21 mouse cellular contexts compared by ENCODE assay signal in the genomic region with DNA sequence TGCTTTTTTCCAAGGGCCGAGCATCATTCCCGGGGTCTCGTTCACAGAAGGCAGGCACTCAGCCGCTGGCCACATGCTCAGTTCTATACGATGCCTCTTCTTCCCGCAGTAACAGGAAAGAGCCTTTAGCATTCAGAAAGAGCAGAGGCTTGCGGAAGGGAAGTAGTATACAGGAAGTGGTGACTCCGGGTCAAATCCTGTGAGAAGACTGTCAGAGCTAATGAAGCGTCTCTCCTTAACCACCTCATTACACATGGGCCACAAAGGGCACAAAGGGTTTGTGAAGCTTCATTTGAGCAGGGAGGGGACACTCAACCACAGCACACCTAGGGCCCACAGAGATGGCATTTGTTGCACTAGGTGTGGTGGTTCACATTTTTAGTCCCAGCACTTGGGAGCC. TPM values are rescaled to one million over a fixed set of nuclear protein-coding genes. Genes with fewer than 3 reads are reported as not detected.
A peak's percentile ranks its signal among the peaks of the same experiment; 100 is the strongest.
DNase-seq lines count a peak whose midpoint lies in the region; ATAC-seq and TF ChIP-seq lines count a peak whose summit lies in the region.
"Had no signal": no experiment of that assay in that cellular context is flagged by ENCODE, and none has a peak within 500 bp of the region (broad histone marks: within the 10 kb centered on the region; RNA-seq: fewer than 3 reads in every experiment).

No protein-coding gene starts in this region.

- no peak for TF ChIP-seq CTCF in liver, adult 2 months (IDR thresholded peaks at IDR 0.05; ENCODE audit: low read depth, low read length)

- no peaks in the 10 kb centered on the region for H3K27me3 ChIP-seq in liver, adult 2 months (ENCODE audit: control insufficient read depth, insufficient read depth, low read length)
- H3K27me3 ChIP-seq in liver, embryonic 11.5 days (replicated peaks; ENCODE audit: control insufficient read depth, insufficient read depth, low read length), result no peaks in the 10 kb centered on the region
- H3K27me3 ChIP-seq in hindbrain, embryonic 16.5 days (replicated peaks; ENCODE audit: control insufficient read depth, insufficient read depth, low read length), result no peaks in the 10 kb centered on the region
- H3K27me3 ChIP-seq in midbrain, embryonic 16.5 days (ENCODE audit: control insufficient read depth, insufficient read depth, low read depth, low read length), result no peaks in the 10 kb centered on the region
- H3K27me3 ChIP-seq: forebrain, embryonic 15.5 days had no signal

- TF ChIP-seq POLR2A in liver, adult 2 months (IDR thresholded peaks at IDR 0.05; ENCODE audit: extremely low read depth, insufficient read depth, low read length), result no peak

- H3K4me1 ChIP-seq in liver, adult 2 months (ENCODE audit: control insufficient read depth, insufficient read depth, low read length), result no peaks in the 10 kb centered on the region
- H3K4me1 ChIP-seq in liver, embryonic 11.5 days (replicated peaks; ENCODE audit: control insufficient read depth, insufficient read depth, low read length), result peaks cover 4% of the 10 kb centered on the region
- H3K4me1 ChIP-seq in hindbrain, embryonic 16.5 days (ENCODE audit: control insufficient read depth, insufficient read depth, low read depth, low read length), result no peaks in the 10 kb centered on the region
- no peaks in the 10 kb centered on the region for H3K4me1 ChIP-seq in midbrain, embryonic 16.5 days (ENCODE audit: control insufficient read depth, insufficient read depth, low read length)
- H3K4me1 ChIP-seq: embryonic facial prominence, embryonic 10.5 days; forebrain, embryonic 15.5 days had no signal

- H3K4me3 ChIP-seq in liver, adult 2 months (ENCODE audit: insufficient read depth, low read depth, low read length), result no peak overlapping the region
- no peak overlapping the region for H3K4me3 ChIP-seq in liver, embryonic 11.5 days (ENCODE audit: low read depth, low read length)
- no peak overlapping the region for H3K4me3 ChIP-seq in hindbrain, embryonic 16.5 days (ENCODE audit: low read length)
- H3K4me3 ChIP-seq in midbrain, embryonic 16.5 days (ENCODE audit: low read depth, low read length), result no peak overlapping the region
- H3K4me3 ChIP-seq: embryonic facial prominence, embryonic 10.5 days; erythroblast, embryonic 14.5 days; forebrain, embryonic 15.5 days; limb, embryonic 10.5 days had no signal

- no peak for ATAC-seq in liver, embryonic 11.5 days (replicated peaks; ENCODE audit: low FRiP score)
- peak; percentile 75 for ATAC-seq in activated CD4-positive, CD25-positive, alpha-beta regulatory T cell, adult 4 months
- ATAC-seq in hindbrain, embryonic 16.5 days, result no peak
- no peak for ATAC-seq in midbrain, embryonic 16.5 days
- ATAC-seq: forebrain, embryonic 15.5 days had no signal

- no peak overlapping the region for H3K4me2 ChIP-seq in liver, embryonic 11.5 days
- H3K4me2 ChIP-seq in hindbrain, embryonic 16.5 days (ENCODE audit: low read length), result no peak overlapping the region
- no peak overlapping the region for H3K4me2 ChIP-seq in midbrain, embryonic 16.5 days (ENCODE audit: low read length)
- H3K4me2 ChIP-seq: forebrain, embryonic 15.5 days; hindbrain, embryonic 14.5 days had no signal

- no peak overlapping the region for H3K27ac ChIP-seq in liver, adult 2 months (replicated peaks; ENCODE audit: insufficient read depth, low read depth, low read length)
- no peak overlapping the region for H3K27ac ChIP-seq in liver, embryonic 11.5 days (ENCODE audit: low read depth, low read length)
- no peak overlapping the region for H3K27ac ChIP-seq in hindbrain, embryonic 16.5 days (ENCODE audit: low read depth, low read length)
- no peak overlapping the region for H3K27ac ChIP-seq in midbrain, embryonic 16.5 days (ENCODE audit: low read length)
- H3K27ac ChIP-seq: embryonic facial prominence, embryonic 10.5 days; forebrain, embryonic 15.5 days; hindbrain, embryonic 14.5 days; limb, embryonic 10.5 days; liver, embryonic 14.5 days; macrophage had no signal

- DNase-seq in liver, adult 2 months (ENCODE audit: extremely low read depth, low read depth, low spot score), result peak; percentile 24
- no peak for DNase-seq in liver, embryonic 11.5 days (ENCODE audit: low spot score)
- peak; percentile 72 for DNase-seq in 416B (ENCODE audit: low read depth)
- peak; percentile 71 for DNase-seq in naive thymus-derived CD4-positive, alpha-beta T cell, adult 2 months (ENCODE audit: low read depth)
- DNase-seq in right cerebral cortex, postnatal 14 days, result no peak
- DNase-seq: adrenal gland, postnatal 10 days; cerebellum, adult 9-11 months; heart, adult 18-20 months; heart, postnatal 10 days; kidney, adult 9 months; kidney, postnatal 4 days had no signal

- no peaks in the 10 kb centered on the region for H3K9me3 ChIP-seq in liver, embryonic 11.5 days (ENCODE audit: control insufficient read depth, low read length)
- no peaks in the 10 kb centered on the region for H3K9me3 ChIP-seq in hindbrain, embryonic 16.5 days (ENCODE audit: control insufficient read depth, low read length)
- no peaks in the 10 kb centered on the region for H3K9me3 ChIP-seq in midbrain, embryonic 16.5 days (replicated peaks; ENCODE audit: control insufficient read depth, low read length, poor library complexity, severe bottlenecking)
- H3K9me3 ChIP-seq: embryonic facial prominence, embryonic 10.5 days; forebrain, embryonic 15.5 days; limb, embryonic 10.5 days had no signal

- H3K79me2 ChIP-seq in liver, adult 2 months (ENCODE audit: control insufficient read depth, insufficient read depth, low read length), result no peaks in the 10 kb centered on the region

- no peak overlapping the region for H3K9ac ChIP-seq in liver, adult 2 months (ENCODE audit: low read depth, low read length)
- H3K9ac ChIP-seq in liver, embryonic 11.5 days (ENCODE audit: low read depth, low read length), result no peak overlapping the region
- H3K9ac ChIP-seq in hindbrain, embryonic 16.5 days (ENCODE audit: low read depth, low read length), result no peak overlapping the region
- no peak overlapping the region for H3K9ac ChIP-seq in midbrain, embryonic 16.5 days (ENCODE audit: low read depth, low read length)
- H3K9ac ChIP-seq: forebrain, embryonic 15.5 days; hindbrain, embryonic 14.5 days; liver, embryonic 14.5 days had no signal

- WGBS in liver, adult 2 months, result 85% methylated on average over 9 of the region's 9 CpGs
- 70% methylated on average over 9 of the region's 9 CpGs for WGBS in liver, embryonic 11.5 days
- 89% methylated on average over 9 of the region's 9 CpGs for WGBS in hindbrain, embryonic 16.5 days
- WGBS in midbrain, embryonic 16.5 days, result 88% methylated on average over 9 of the region's 9 CpGs

- no peaks in the 10 kb centered on the region for H3K36me3 ChIP-seq in liver, adult 2 months (ENCODE audit: control insufficient read depth, insufficient read depth, low read length)
- H3K36me3 ChIP-seq in liver, embryonic 11.5 days (ENCODE audit: control insufficient read depth, insufficient read depth, low read length), result no peaks in the 10 kb centered on the region
- no peaks in the 10 kb centered on the region for H3K36me3 ChIP-seq in hindbrain, embryonic 16.5 days (ENCODE audit: control insufficient read depth, insufficient read depth, low read length)
- H3K36me3 ChIP-seq in midbrain, embryonic 16.5 days (ENCODE audit: control insufficient read depth, insufficient read depth, low read length), result no peaks in the 10 kb centered on the region
- H3K36me3 ChIP-seq: embryonic facial prominence, embryonic 10.5 days; forebrain, embryonic 15.5 days; limb, embryonic 10.5 days had no signal

RNA-seq across cellular contexts. Expression of a gene that starts 55.1 kb away (rescaled TPM):
- total RNA-seq in liver, adult 2 months (2014; rRNA removed), result 0.92 and 0.94 TPM in 2 replicates
- 0.91 and 1.6 TPM in 2 replicates for polyA plus RNA-seq in liver, adult 2 months (2012; rRNA removed)
- polyA plus RNA-seq in liver, embryonic 11.5 days (2014; fragmentation: Nextera tagmentation; extraction: Ambion mirVana), result 9.4 and 9.9 TPM in 2 replicates
- polyA plus RNA-seq in activated CD4-positive, CD25-positive, alpha-beta regulatory T cell, adult 4 months (2017; shearing (Covaris generic)), result under 1 TPM; 0.60 TPM
- polyA plus RNA-seq in hindbrain, embryonic 16.5 days (2015; fragmentation: Nextera tagmentation; extraction: Ambion mirVana), result 14.5 and 17.2 TPM in 2 replicates
- 8.9 and 10.5 TPM in 2 replicates for polyA plus RNA-seq in midbrain, embryonic 16.5 days (2015; fragmentation: Nextera tagmentation; extraction: Ambion mirVana)

RNA-seq across cellular contexts. Expression of a gene that starts 56.6 kb away (rescaled TPM):
- 18.0 and 19.5 TPM in 2 replicates for total RNA-seq in liver, adult 2 months (2014; rRNA removed)
- 19.6 and 26.7 TPM in 2 replicates for polyA plus RNA-seq in liver, adult 2 months (2012; rRNA removed)
- polyA plus RNA-seq in liver, embryonic 11.5 days (2014; fragmentation: Nextera tagmentation; extraction: Ambion mirVana), result 59.3 and 67.8 TPM in 2 replicates
- 10 to 100 TPM; 19.9 to 22.9 TPM for polyA plus RNA-seq in activated CD4-positive, CD25-positive, alpha-beta regulatory T cell, adult 4 months (2017; shearing (Covaris generic))
- polyA plus RNA-seq in hindbrain, embryonic 16.5 days (2015; fragmentation: Nextera tagmentation; extraction: Ambion mirVana), result 131 and 150 TPM in 2 replicates
- polyA plus RNA-seq in midbrain, embryonic 16.5 days (2015; fragmentation: Nextera tagmentation; extraction: Ambion mirVana), result 102 and 104 TPM in 2 replicates

Comparison
In these comparisons a context has a peak if more than half of its experiments do, and no peak if none do; other contexts are left out.
1. DNase-seq: peak in liver, adult 2 months (single experiment), 416B (single experiment) and naive thymus-derived CD4-positive, alpha-beta T cell, adult 2 months (single experiment); none in liver, embryonic 11.5 days (single experiment) and right cerebral cortex, postnatal 14 days (single experiment).